Mouse (Mus musculus): ENCODE data around the gene Fancc. TPM values are rescaled to one million over a fixed set of nuclear protein-coding genes. Genes with fewer than 3 reads are reported as not detected.
"Not testable (repeated sequence)": the region's sequence is repeated elsewhere in the genome, so short reads cannot be mapped to it uniquely, and the experiment has no call there.

Gene Fancc
- polyA plus RNA-seq, 1 experiment: 9.7 TPM

DNA sequence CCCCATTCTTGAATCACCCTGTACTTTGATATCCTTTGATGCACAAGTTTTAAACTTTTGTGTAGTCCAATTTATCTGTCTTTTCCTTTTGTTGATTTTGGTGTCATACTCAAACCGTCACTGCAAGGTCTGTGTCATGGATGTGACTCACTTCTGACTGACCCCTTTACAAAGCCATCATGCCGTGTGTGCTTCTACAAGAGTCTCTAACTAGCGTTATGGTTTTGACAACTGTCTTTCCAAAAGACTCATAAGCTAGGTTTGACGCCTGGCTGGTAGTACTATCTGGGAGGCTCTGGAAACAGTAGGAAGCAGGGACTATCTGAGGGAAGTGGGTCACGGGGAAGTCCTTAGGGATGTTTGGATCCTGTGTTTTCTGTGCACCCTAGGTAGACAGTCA, 180.7 kb downstream of the Fancc start:
- no peak overlapping the region for H3K4me3 ChIP-seq (ENCODE audit: control insufficient read depth, low read depth, low read length)
- TF ChIP-seq POLR2A (IDR thresholded peaks at IDR 0.05; ENCODE audit: control insufficient read depth, low read depth, low read length) (no peak), CTCF (IDR thresholded peaks at IDR 0.05; ENCODE audit: control insufficient read depth, insufficient read depth, insufficient replicate concordance, low read depth, low read length) (no peak)

DNA sequence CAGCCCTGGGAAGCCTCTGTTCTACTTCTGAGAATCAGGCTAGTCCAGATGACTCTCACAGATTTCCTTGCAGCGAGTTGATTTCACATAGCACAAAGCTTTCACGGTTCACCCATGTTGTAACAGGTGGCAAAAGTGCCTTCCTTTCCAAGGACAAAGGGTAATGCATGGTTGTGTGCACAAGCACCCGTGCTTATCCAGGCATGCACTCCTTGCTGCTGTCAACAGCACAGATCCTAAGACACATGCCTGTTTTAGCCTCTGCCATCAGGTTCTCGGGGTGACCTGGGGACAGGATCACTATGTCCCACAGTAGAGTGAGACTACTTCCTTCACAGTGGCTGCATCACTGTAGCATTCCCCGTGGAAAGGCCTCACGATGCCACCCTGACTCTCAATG, 181.3 kb downstream of the Fancc start:
- no peaks in the 10 kb centered on the region for H3K36me3 ChIP-seq (ENCODE audit: control insufficient read depth, insufficient read depth, low read length)
- H3K27me3 ChIP-seq (ENCODE audit: control insufficient read depth, insufficient read depth, low read length): no peaks in the 10 kb centered on the region
- no peak for TF ChIP-seq POLR2A (IDR thresholded peaks at IDR 0.05; ENCODE audit: control insufficient read depth, low read depth, low read length)
- no peak for TF ChIP-seq CTCF (IDR thresholded peaks at IDR 0.05; ENCODE audit: control insufficient read depth, insufficient read depth, insufficient replicate concordance, low read depth, low read length)
- H3K4me3 ChIP-seq (ENCODE audit: control insufficient read depth, low read depth, low read length): no peak overlapping the region
- no peaks in the 10 kb centered on the region for H3K4me1 ChIP-seq (ENCODE audit: control insufficient read depth, insufficient read depth, low read length)
- H3K27ac ChIP-seq (ENCODE audit: control insufficient read depth, insufficient read depth, low read depth, low read length): no peak overlapping the region

More for the DNA sequence above, 180.7 kb downstream of the Fancc start:
- Histone ChIP-seq H3K4me1 (ENCODE audit: control insufficient read depth, insufficient read depth, low read length) (no peaks in the 10 kb centered on the region), H3K36me3 (ENCODE audit: control insufficient read depth, insufficient read depth, low read length) (no peaks in the 10 kb centered on the region), H3K27ac (ENCODE audit: control insufficient read depth, insufficient read depth, low read depth, low read length) (no peak overlapping the region), H3K27me3 (ENCODE audit: control insufficient read depth, insufficient read depth, low read length) (no peaks in the 10 kb centered on the region)

DNA sequence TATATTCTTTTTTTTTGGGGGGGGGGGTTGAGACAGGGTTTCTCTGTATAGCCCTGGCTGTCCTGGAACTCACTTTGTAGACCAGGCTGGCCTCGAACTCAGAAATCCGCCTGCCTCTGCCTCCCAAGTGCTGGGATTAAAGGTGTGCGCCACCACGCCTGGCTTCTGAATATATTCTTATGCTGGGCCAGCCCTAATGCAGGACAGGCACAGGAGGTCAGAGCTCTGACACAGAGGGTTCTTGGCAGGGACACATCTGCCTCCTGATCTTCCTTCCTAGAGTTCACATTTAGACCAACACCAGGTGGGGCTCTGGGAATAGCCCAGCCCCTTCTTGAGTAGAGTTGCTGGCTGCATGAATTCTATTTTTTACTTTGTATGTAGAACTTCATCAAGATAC, 182.0 kb downstream of the Fancc start:
- not testable (repeated sequence) for H3K4me3 ChIP-seq (ENCODE audit: control insufficient read depth, low read depth, low read length)

DNA sequence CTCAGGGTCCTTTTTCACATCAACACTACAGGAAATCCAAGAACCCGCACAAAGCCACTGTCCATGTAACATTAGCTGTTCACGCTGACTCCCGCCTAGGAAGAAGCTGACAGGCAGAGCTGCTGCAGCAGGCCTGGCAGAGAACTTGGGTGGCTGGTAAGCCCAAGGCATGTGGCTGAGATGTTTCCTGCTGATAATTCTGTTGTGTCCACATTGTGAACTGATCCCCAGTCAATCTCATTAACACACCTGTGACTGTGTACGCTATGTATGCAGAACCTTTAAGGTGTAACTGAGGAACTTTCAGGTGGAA, 182.5 kb downstream of the Fancc start:
- Histone ChIP-seq H3K27me3 (ENCODE audit: control insufficient read depth, insufficient read depth, low read length) (no peaks in the 10 kb centered on the region), H3K36me3 (ENCODE audit: control insufficient read depth, insufficient read depth, low read length) (no peaks in the 10 kb centered on the region), H3K4me3 (ENCODE audit: control insufficient read depth, low read depth, low read length) (no peak overlapping the region), H3K4me1 (ENCODE audit: control insufficient read depth, insufficient read depth, low read length) (no peaks in the 10 kb centered on the region), H3K27ac (ENCODE audit: control insufficient read depth, insufficient read depth, low read depth, low read length) (no peak overlapping the region)
- TF ChIP-seq CTCF (IDR thresholded peaks at IDR 0.05; ENCODE audit: control insufficient read depth, insufficient read depth, insufficient replicate concordance, low read depth, low read length): no peak

More for the DNA sequence above, 182.0 kb downstream of the Fancc start:
- H3K27ac ChIP-seq (ENCODE audit: control insufficient read depth, insufficient read depth, low read depth, low read length); H3K36me3 ChIP-seq (ENCODE audit: control insufficient read depth, insufficient read depth, low read length); H3K27me3 ChIP-seq (ENCODE audit: control insufficient read depth, insufficient read depth, low read length); H3K4me1 ChIP-seq (ENCODE audit: control insufficient read depth, insufficient read depth, low read length): not testable (repeated sequence)

DNA sequence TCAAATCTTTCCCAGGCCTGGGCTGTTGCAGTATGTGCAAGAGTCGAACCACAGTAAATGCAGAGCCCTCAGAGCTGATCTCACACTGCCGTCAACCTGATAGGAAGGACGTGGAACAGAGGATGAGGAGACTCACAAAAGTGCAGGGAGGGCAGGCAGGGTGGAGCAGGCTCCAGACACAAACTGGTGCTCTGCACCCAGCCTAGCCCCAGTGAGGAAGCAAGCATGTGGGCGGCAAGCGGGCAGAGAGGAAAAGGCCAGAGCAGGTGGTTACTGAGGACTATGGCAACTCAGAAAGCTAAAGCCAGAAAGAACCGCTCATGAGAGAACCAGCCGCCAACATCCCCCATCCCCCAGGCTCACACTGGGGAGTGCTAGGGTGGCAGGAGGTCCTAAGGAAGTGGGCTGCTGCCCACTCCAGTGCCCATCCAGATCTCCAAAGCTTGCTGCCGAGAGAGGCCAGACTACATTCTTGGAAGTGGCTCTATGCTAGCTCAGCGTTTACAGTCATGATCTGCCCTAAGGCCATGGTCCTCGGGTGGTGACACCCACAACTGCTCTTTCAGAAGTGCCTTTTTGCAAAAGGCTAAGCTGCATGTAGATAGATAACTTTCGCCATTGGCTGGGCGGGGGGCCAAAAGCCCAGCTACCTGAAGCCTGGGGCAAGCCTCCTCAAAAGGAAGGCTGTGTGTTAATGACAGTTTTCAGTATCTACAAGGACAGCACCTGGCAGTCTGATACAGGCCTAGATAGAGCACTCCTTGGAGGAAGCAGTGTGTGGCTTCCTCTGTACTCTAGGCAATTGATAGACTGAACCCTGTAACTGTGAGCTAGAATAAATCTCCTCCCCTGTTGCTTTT, 183.1 kb downstream of the Fancc start:
- no peaks in the 10 kb centered on the region for H3K27me3 ChIP-seq (ENCODE audit: control insufficient read depth, insufficient read depth, low read length)
- H3K27ac ChIP-seq (ENCODE audit: control insufficient read depth, insufficient read depth, low read depth, low read length): no peak overlapping the region
- H3K36me3 ChIP-seq (ENCODE audit: control insufficient read depth, insufficient read depth, low read length): no peaks in the 10 kb centered on the region
- H3K4me3 ChIP-seq (ENCODE audit: control insufficient read depth, low read depth, low read length): no peak overlapping the region
- H3K4me1 ChIP-seq (ENCODE audit: control insufficient read depth, insufficient read depth, low read length): no peaks in the 10 kb centered on the region
- TF ChIP-seq POLR2A (IDR thresholded peaks at IDR 0.05; ENCODE audit: control insufficient read depth, low read depth, low read length) (no peak), CTCF (IDR thresholded peaks at IDR 0.05; ENCODE audit: control insufficient read depth, insufficient read depth, insufficient replicate concordance, low read depth, low read length) (no peak)

DNA sequence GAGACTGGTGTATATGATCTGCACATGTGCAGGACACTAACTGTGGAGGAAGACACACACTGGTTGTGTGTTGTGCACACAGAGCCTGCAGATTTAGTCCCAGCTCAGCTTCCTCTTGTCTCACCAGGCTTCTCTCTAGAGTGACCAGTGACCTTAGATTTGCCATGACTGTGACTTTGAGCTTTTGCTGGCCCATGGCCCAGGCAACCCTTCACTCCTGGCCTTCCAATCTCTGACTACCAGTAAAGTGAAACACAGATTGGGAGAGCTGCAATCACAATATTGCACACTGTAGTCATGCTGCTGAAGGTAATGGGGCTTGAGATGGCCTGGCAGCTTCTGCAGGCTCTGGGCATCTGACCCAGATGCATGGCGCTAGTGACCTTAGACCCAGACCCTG, 183.8 kb downstream of the Fancc start:
- Histone ChIP-seq H3K27ac (ENCODE audit: control insufficient read depth, insufficient read depth, low read depth, low read length) (no peak overlapping the region), H3K36me3 (ENCODE audit: control insufficient read depth, insufficient read depth, low read length) (no peaks in the 10 kb centered on the region), H3K4me1 (ENCODE audit: control insufficient read depth, insufficient read depth, low read length) (no peaks in the 10 kb centered on the region), H3K4me3 (ENCODE audit: control insufficient read depth, low read depth, low read length) (no peak overlapping the region), H3K27me3 (ENCODE audit: control insufficient read depth, insufficient read depth, low read length) (no peaks in the 10 kb centered on the region)
- TF ChIP-seq POLR2A (IDR thresholded peaks at IDR 0.05; ENCODE audit: control insufficient read depth, low read depth, low read length) (no peak), CTCF (IDR thresholded peaks at IDR 0.05; ENCODE audit: control insufficient read depth, insufficient read depth, insufficient replicate concordance, low read depth, low read length) (no peak)

DNA sequence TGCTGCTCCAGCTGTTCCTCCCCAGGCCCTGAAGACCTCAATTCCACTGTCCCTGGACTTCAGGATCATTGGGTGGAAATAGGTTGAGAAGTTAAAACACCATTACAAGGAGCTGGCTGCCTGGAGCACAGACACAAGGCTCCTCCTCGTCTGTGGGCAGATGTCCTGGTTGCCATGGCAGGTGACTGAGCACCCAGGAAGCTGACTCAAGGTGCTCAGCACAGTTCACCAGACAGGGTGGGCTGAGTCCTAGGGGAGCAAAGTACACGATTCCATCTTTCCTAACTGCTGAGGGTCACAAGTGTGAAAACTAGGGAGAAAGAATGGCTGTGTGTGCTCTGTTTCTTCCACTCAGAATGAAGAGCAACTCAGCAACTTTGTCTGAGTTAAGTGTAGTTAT, 185.9 kb downstream of the Fancc start:
- Histone ChIP-seq H3K36me3 (ENCODE audit: control insufficient read depth, insufficient read depth, low read length) (no peaks in the 10 kb centered on the region), H3K27me3 (ENCODE audit: control insufficient read depth, insufficient read depth, low read length) (no peaks in the 10 kb centered on the region), H3K27ac (ENCODE audit: control insufficient read depth, insufficient read depth, low read depth, low read length) (no peak overlapping the region), H3K4me3 (ENCODE audit: control insufficient read depth, low read depth, low read length) (no peak overlapping the region), H3K4me1 (ENCODE audit: control insufficient read depth, insufficient read depth, low read length) (no peaks in the 10 kb centered on the region)
- TF ChIP-seq CTCF (IDR thresholded peaks at IDR 0.05; ENCODE audit: control insufficient read depth, insufficient read depth, insufficient replicate concordance, low read depth, low read length): no peak
- no peak for TF ChIP-seq POLR2A (IDR thresholded peaks at IDR 0.05; ENCODE audit: control insufficient read depth, low read depth, low read length)

DNA sequence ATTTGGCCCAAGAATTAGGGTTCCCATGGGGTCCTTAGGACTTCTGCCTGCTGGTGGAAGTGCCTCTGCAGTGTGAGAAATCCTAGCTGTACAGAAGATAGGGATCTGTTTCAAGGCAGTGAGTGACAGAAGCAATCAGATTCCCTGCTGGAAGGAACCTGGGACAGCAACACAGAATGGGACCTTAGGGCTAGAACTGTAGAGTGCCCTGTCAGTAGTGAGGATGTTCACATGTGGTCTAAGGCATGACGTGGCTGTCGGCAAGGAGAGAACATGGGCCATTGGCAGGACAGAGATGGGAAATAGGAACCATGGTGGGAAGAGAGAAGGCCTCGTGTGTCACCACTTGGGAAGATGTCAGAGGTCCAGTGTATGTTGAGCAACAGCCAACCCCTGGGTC, 187.5 kb downstream of the Fancc start:
- Histone ChIP-seq H3K27ac (ENCODE audit: control insufficient read depth, insufficient read depth, low read depth, low read length) (no peak overlapping the region), H3K4me1 (ENCODE audit: control insufficient read depth, insufficient read depth, low read length) (no peaks in the 10 kb centered on the region; the same call in 1 of the 2 replicates), H3K36me3 (ENCODE audit: control insufficient read depth, insufficient read depth, low read length) (no peaks in the 10 kb centered on the region), H3K4me3 (ENCODE audit: control insufficient read depth, low read depth, low read length) (no peak overlapping the region), H3K27me3 (ENCODE audit: control insufficient read depth, insufficient read depth, low read length) (no peaks in the 10 kb centered on the region)
- no peak for TF ChIP-seq POLR2A (IDR thresholded peaks at IDR 0.05; ENCODE audit: control insufficient read depth, low read depth, low read length)
- TF ChIP-seq CTCF (IDR thresholded peaks at IDR 0.05; ENCODE audit: control insufficient read depth, insufficient read depth, insufficient replicate concordance, low read depth, low read length): no peak

Data from testis, adult 2 months (tissue).